Mouse (Mus musculus) midbrain, embryonic 16.5 days (tissue): Measurements from ENCODE around the gene A430033K04Rik. TPM values are rescaled to one million over a fixed set of nuclear protein-coding genes. Genes with fewer than 3 reads are reported as not detected.

Experiments
- ATAC-seq: fragments of 200-750 bp; cut with Nextera tagmentation; 2 replicates; pipeline ENCODE4 v1.8.0; 2017; ENCODE audit warnings: moderate TSS enrichment
- H3K27ac ChIP-seq: fragments of 300-500 bp; sonication (generic); 2 replicates; pipeline ENCODE4 v1.5.1; 2014; ENCODE audit warnings: mild to moderate bottlenecking, low read length, mixed read lengths
- H3K27me3 ChIP-seq: fragments of 300-500 bp; sonication (generic); 2 replicates; pipeline ENCODE4 v1.6.1; 2014; ENCODE audit warnings: low read depth, low read length, mixed read lengths; ENCODE audit not compliant: control insufficient read depth, insufficient read depth
- H3K36me3 ChIP-seq: fragments of 300-500 bp; sonication (generic); 2 replicates; pipeline ENCODE4 v1.6.1; 2014; ENCODE audit warnings: mild to moderate bottlenecking, low read length, moderate library complexity, mixed read lengths; ENCODE audit not compliant: control insufficient read depth, insufficient read depth
- H3K4me1 ChIP-seq: fragments of 300-500 bp; sonication (generic); 2 replicates; pipeline ENCODE4 v1.6.1; 2014; ENCODE audit warnings: mild to moderate bottlenecking, low read length, mixed read lengths; ENCODE audit not compliant: control insufficient read depth, insufficient read depth
- H3K4me2 ChIP-seq: fragments of 300-500 bp; sonication (generic); 2 replicates; pipeline ENCODE4 v1.6.1; 2014; ENCODE audit warnings: mild to moderate bottlenecking, low read length, mixed read lengths
- H3K4me3 ChIP-seq: fragments of 300-500 bp; sonication (generic); 2 replicates; pipeline ENCODE4 v1.5.1; 2014; ENCODE audit warnings: low read depth, mild to moderate bottlenecking, low read length, moderate library complexity, mixed read lengths
- H3K9ac ChIP-seq: fragments of 300-500 bp; sonication (generic); 2 replicates; pipeline ENCODE4 v1.6.1; 2014; ENCODE audit warnings: low read depth, low read length, mixed read lengths
- H3K9me3 ChIP-seq: fragments of 300-500 bp; sonication (generic); replicated peaks from 2 replicates; pipeline ENCODE4 v1.6.1; 2014; ENCODE audit warnings: mild to moderate bottlenecking, low read length, mixed read lengths; ENCODE audit not compliant: control insufficient read depth, poor library complexity, severe bottlenecking
- WGBS: fragments of 180-500 bp; shearing (Covaris S2); extraction: QIAGEN DNeasy Blood & Tissue Kit; methylation state at CpG from one replicate; pipeline ENCODE4 v1.1.7; 2014; 5-methylcytosine and 5-hydroxymethylcytosine counted together
- polyA plus RNA-seq: library from polyadenylated mRNA; unstranded; fragments of >200 nt; fragmentation: Nextera tagmentation; extraction: Ambion mirVana; gene quantifications from 2 replicates; pipeline ENCODE4 v1.2.1, GENCODE M21; 2015

Gene A430033K04Rik
- polyA plus RNA-seq = 25.3 and 26.3 TPM in 2 replicates

- Histone ChIP-seq H3K27ac (peak within 1 kb of the TSS; percentile 93), H3K4me2 (peak within 1 kb of the TSS; percentile 87), H3K9me3 (no peaks in the 10 kb centered on the region), H3K4me3 (peak within 1 kb of the TSS; percentile 63), H3K36me3 (peaks cover 1% of the 10 kb centered on the region; the same call in 1 of the 2 replicates), H3K27me3 (no peaks in the 10 kb centered on the region), H3K4me1 (peaks cover 30% of the 10 kb centered on the region), H3K9ac (peak within 1 kb of the TSS; percentile 82)
- ATAC-seq = peak; percentile 95
- WGBS = under 1% methylated on average over 30 of the region's 30 CpGs
These were observed at the start of gene A430033K04Rik for GRCm38 (mm10) chr5:138622645-138623477. TSS of gene A430033K04Rik (plus strand) at chr5:138622859.

- no peak for ATAC-seq
- H3K27ac ChIP-seq = no peak overlapping the region
These were observed 35.3 kb upstream of the A430033K04Rik start for GRCm38 (mm10) chr5:138587396-138587795.

DNA sequence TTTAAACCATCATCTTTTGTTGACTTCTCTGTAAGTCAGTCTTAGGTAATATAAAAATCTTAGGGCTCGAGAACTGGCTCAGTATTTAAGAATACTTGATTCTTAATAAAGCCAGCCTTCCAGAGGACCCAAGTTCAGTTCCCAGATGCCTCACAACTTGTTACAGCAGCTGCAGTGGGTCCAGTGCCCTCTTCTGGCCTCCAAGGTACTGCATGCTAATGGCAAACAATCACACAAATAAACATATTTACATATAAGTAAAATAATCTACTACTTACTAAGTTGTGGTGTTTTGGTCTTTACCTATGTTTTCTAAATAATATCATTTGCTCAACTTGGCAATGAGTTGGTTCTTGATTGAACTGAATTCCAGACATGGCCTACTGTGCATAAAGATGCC lies 4.3 kb upstream of the A430033K04Rik start:
- Histone ChIP-seq H3K9ac (no peak overlapping the region), H3K27me3 (no peaks in the 10 kb centered on the region), H3K9me3 (peaks cover 23% of the 10 kb centered on the region), H3K4me1 (peaks cover 15% of the 10 kb centered on the region), H3K4me3 (peak overlapping the region; percentile 90), H3K27ac (no peak overlapping the region), H3K36me3 (peaks cover 43% of the 10 kb centered on the region), H3K4me2 (peak overlapping the region; percentile 53)
- WGBS = 100% methylated on average over 1 of the region's 1 CpGs
- no peak for ATAC-seq

More at GRCm38 (mm10) chr5:138587396-138587795, 35.3 kb upstream of the A430033K04Rik start:
- H3K36me3 ChIP-seq = no peaks in the 10 kb centered on the region
- no peak overlapping the region for H3K9ac ChIP-seq
- H3K27me3 ChIP-seq = no peaks in the 10 kb centered on the region
- no peaks in the 10 kb centered on the region for H3K4me1 ChIP-seq
- peaks cover 19% of the 10 kb centered on the region; the same call in 1 of the 2 replicates for H3K9me3 ChIP-seq
- H3K4me2 ChIP-seq = no peak overlapping the region
- WGBS = 91% methylated on average over 6 of the region's 6 CpGs
- no peak overlapping the region for H3K4me3 ChIP-seq

DNA sequence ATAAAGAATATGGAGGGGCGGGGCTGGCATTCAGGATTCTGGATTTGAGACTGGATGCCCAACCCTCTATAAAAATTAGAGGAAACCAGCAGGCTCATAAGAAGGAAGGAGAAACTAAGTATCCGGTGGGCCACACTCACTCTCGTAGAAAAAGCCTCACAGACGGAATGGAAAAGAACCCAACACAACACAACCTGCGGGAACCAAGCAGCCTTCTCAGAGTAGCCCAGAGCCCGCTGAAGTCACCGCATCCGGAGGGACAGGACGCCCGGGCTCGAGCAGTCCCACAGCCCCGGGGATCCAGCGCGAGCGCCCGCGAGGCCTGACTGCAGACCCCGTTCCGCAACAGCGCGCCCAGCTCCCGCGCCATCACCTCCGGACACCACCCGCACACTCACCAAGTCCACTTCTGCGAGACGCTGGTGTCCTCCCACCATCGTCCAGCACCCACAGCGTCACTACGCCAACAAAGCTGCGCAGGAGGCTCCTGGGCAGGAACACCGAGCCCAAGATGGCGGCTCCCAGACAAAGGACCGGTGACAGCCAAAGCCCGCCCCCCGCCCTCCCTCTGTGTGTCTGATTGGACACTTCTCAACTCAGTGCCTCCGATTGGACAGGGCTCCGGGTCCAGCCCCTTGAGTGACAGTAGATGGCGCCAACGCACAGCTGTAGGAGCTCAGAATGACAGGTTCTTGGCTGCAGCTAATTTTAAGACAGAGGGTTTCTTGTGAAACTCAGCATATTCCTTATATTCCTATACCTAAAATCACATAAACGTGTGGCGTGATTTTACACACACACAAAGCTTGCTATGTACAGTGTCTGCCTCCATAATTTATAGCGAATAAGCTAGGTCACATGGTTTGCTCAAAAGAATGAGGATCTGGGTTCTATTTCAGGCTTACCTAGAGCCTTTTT lies 3.2 kb upstream of the A430033K04Rik start, which contains the start of gene Zfp68:
Gene Zfp68, minus strand, starts transcription at position 551 of the 918 bp plus-strand sequence.
- ATAC-seq = peak; percentile 96
- Histone ChIP-seq H3K4me3 (peak within 1 kb of the TSS; percentile 90), H3K9me3 (peaks cover 19% of the 10 kb centered on the region), H3K27ac (peak within 1 kb of the TSS; percentile 99), H3K36me3 (peaks cover 32% of the 10 kb centered on the region), H3K27me3 (no peaks in the 10 kb centered on the region), H3K4me2 (peak within 1 kb of the TSS; percentile 54), H3K4me1 (peaks cover 24% of the 10 kb centered on the region), H3K9ac (peak within 1 kb of the TSS; percentile 99)
- under 1% methylated on average over 38 of the region's 43 CpGs for WGBS

- Histone ChIP-seq H3K9ac (no peak overlapping the region), H3K27me3 (no peaks in the 10 kb centered on the region), H3K27ac (no peak overlapping the region), H3K9me3 (peaks cover 13% of the 10 kb centered on the region; the same call in 1 of the 2 replicates), H3K36me3 (peaks cover 19% of the 10 kb centered on the region), H3K4me3 (no peak overlapping the region), H3K4me1 (peaks cover 33% of the 10 kb centered on the region), H3K4me2 (no peak overlapping the region)
- 68% methylated on average over 5 of the region's 5 CpGs for WGBS
- no peak for ATAC-seq
These were observed 1.8 kb upstream of the A430033K04Rik start for GRCm38 (mm10) chr5:138620836-138621235.

DNA sequence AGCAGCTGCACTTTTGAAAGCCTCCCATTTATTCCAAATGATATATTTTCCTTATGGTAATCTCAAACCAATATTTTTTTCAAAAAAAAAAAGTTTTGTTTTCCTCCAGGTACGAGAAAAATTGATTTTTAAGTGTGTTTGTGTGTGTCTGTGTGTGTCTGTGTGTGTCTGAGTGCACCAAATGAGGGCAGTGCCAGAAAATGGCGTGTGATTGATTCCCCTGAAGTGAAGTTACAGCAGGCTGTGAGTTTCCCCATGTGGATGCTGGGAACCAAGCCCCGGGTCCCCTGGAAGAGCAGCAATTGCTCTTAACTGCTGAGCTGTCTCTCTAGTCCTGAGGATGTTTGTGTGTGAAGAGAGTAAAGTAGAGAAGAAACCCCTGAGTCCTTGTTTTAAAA lies 818 bp downstream of the A430033K04Rik start:
- 10% methylated on average over 3 of the region's 3 CpGs for WGBS
- no peak for ATAC-seq

GRCm38 (mm10) chr5:138636486-138636885 lies 13.8 kb downstream of the A430033K04Rik start:
- 98% methylated on average over 2 of the region's 2 CpGs for WGBS
- H3K36me3 ChIP-seq = peaks cover 26% of the 10 kb centered on the region
- no peak overlapping the region for H3K9ac ChIP-seq
- H3K27ac ChIP-seq = no peak overlapping the region
- no peaks in the 10 kb centered on the region for H3K27me3 ChIP-seq
- no peak overlapping the region for H3K4me2 ChIP-seq
- no peak for ATAC-seq
- no peaks in the 10 kb centered on the region for H3K9me3 ChIP-seq
- H3K4me1 ChIP-seq = no peaks in the 10 kb centered on the region
- no peak overlapping the region for H3K4me3 ChIP-seq

More for the DNA sequence above, 818 bp downstream of the A430033K04Rik start:
- no peaks in the 10 kb centered on the region for H3K9me3 ChIP-seq
- peak overlapping the region; percentile 93 for H3K27ac ChIP-seq
- H3K9ac ChIP-seq = peak overlapping the region; percentile 82
- H3K27me3 ChIP-seq = no peaks in the 10 kb centered on the region
- H3K4me3 ChIP-seq = peak overlapping the region; percentile 63
- peak overlapping the region; percentile 87 for H3K4me2 ChIP-seq
- H3K4me1 ChIP-seq = peaks cover 28% of the 10 kb centered on the region
- H3K36me3 ChIP-seq = no peaks in the 10 kb centered on the region

DNA sequence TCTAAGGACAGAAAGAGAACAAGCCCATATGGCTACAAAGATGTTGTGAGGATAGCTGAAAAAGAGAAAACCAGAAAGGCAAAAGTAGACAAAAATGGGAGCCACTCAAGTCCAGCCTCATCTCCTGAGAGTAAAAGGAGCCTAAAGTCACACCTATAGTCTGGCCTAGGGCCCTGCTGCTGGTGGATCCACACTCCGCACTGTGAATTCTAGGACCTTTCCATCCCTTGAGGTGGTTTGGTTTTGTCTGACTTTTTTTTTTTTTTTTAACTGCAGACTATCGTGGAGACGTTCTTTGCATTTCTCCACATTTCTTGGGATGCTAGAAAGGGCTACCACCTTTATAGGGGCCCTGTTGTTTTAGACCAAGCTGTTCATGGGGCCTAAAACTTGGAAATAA lies 18.4 kb downstream of the A430033K04Rik start:
- no peaks in the 10 kb centered on the region for H3K4me1 ChIP-seq
- H3K4me3 ChIP-seq = no peak overlapping the region
- 100% methylated on average over 3 of the region's 3 CpGs for WGBS
- no peaks in the 10 kb centered on the region for H3K9me3 ChIP-seq
- no peak overlapping the region for H3K27ac ChIP-seq
- H3K4me2 ChIP-seq = no peak overlapping the region
- peaks cover 37% of the 10 kb centered on the region for H3K36me3 ChIP-seq
- no peak for ATAC-seq
- no peak overlapping the region for H3K9ac ChIP-seq
- no peaks in the 10 kb centered on the region for H3K27me3 ChIP-seq
